Mouse (Mus musculus) lung, adult 10 weeks (tissue): Measurements from ENCODE around the gene 4930432M17Rik. TPM values are rescaled to one million over a fixed set of nuclear protein-coding genes. Genes with fewer than 3 reads are reported as not detected.

Experiments
- polyA plus RNA-seq: library from polyadenylated mRNA; stranded (reverse); fragments of 350-450 nt; fragmentation: Illumina TruSeq; extraction: RNeasy Lipid Tissue Mini Kit (QIAGEN cat#74804); gene quantifications from one replicate; pipeline ENCODE4 v1.2.3, GENCODE M21; 2014; ENCODE audit warnings: low read depth, low replicate concordance; ENCODE audit not compliant: insufficient read depth

The 4930432M17Rik gene
- not detected for polyA plus RNA-seq

DNA sequence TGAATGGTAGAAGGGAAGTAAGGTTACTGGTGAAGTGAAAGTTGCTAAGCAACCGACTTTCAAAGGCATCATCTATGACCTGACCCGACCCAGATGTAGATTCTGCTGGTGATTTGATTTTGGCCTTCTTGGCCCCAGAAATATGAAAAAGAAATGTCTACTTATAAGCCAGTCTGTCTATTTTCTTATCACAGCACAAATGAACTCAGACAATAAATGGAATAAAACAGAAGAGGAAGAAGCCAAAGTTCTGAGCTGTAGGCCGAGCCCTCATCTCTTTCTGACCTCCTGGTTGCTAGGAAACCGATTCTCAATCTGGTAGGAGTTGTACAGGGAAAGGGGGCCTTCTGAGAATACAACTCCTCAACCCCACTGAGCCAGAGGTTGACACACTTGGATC, at the start of gene 4930432M17Rik:
TSS of gene 4930432M17Rik (plus strand) at position 301 of the 400 bp plus-strand sequence.

DNA sequence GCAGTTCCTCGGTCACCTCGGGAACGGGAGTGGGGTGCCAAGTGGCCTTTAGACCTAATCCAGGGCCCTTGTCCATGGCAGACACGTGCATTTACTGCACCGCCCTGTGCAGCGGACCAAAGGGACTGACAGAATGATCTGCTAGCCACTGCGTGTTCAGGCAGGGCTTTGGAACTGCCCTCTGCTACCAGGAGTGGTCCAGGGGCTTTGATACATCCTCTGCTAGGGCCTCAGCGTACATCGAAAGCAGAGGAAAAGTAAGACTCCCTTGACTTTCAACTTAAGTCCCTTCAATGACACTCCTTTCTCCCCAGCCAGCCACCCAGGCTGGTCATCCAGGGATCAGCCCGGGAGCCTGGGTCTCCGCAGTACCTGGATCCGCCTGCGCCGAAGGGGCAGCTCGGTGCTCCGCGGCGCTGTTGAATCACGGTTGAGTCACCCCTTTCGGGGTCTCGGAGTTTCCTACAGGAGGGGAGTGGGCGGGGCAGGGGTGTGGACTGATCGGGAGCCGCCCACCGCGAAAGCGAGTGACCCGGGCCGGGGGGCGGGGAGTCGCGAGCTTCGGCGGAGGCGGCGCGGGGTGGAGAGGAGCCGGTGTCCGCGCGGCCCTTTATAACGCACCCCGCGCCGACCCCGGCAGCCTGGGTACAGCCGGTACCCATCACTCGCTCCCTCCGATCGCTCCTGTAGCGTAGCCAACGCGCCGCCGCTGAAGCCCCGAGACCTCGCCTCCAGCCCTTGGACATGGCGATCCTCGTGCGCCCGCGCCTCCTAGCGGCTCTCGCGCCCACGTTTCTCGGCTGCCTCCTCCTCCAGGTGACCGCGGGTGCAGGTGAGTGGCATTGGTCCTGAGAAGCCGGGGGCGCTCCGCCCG, 52.6 kb downstream of the 4930432M17Rik start, which contains the start of gene F3:
TSS of gene F3 (plus strand) at position 567 of the 874 bp plus-strand sequence.

Other genes starting within 250 kb of the 4930432M17Rik start
- 121 TPM for gene Cnn3, start 244.3 kb upstream of the 4930432M17Rik start, polyA plus RNA-seq
- gene Slc44a3, start 138.4 kb upstream of the 4930432M17Rik start, polyA plus RNA-seq: 28.7 TPM
- 33.9 TPM for gene F3, start 52.8 kb downstream of the 4930432M17Rik start, polyA plus RNA-seq
- 51.6 TPM for gene Abcd3, start 144.5 kb downstream of the 4930432M17Rik start, polyA plus RNA-seq